Mouse (Mus musculus) Patski (cell line): ENCODE results near the gene Fut8. TPM values are rescaled to one million over a fixed set of nuclear protein-coding genes. Genes with fewer than 3 reads are reported as not detected.

ENCODE experiments used
- ATAC-seq: fragments of 100-300 bp; one replicate; pipeline ENCODE4 v1.8.0; 2021
- CTCF ChIA-PET: fragments of 350-600 bp; sonication (Branson Sonifier 250); formaldehyde crosslinking; loops from one replicate; lab custom pipeline; 2022; ENCODE audit warnings: inconsistent platforms; lab: Charles Lee
- POLR2A ChIA-PET: fragments of 350-600 bp; sonication (Branson Sonifier 250); formaldehyde crosslinking; loops from one replicate; lab custom pipeline; 2022; ENCODE audit warnings: antibody characterized with exemption, inconsistent platforms; lab: Charles Lee
- DNase-seq: peaks from one replicate; pipeline ENCODE4 v3.0.0-alpha.2; 2011; ENCODE audit warnings: low read depth, low spot score
- H3K27me3 ChIP-seq: fragments of 371-371 bp; one replicate; pipeline ENCODE4 v1.5.1; 2021
- CTCF ChIP-seq: fragments of 100-300 bp; IDR thresholded peaks from one replicate; pipeline ENCODE4 v1.5.1; 2021
- in situ Hi-C: fragments of 300-500 bp; cut with MboI; formaldehyde crosslinking; loops from 3 replicates; pipeline ENCODE4 v1.11.1; 2018; ENCODE audit warnings: low pct_unique_long_range_greater_than_20kb, mixed read lengths
- polyA plus RNA-seq: library from polyadenylated mRNA; unstranded; gene quantifications from one replicate; pipeline ENCODE4 v1.2.3, GENCODE M21; 2021

Fut8 gene
- polyA plus RNA-seq, 1 experiment from 2014 or later, result 62.2 TPM

DNA sequence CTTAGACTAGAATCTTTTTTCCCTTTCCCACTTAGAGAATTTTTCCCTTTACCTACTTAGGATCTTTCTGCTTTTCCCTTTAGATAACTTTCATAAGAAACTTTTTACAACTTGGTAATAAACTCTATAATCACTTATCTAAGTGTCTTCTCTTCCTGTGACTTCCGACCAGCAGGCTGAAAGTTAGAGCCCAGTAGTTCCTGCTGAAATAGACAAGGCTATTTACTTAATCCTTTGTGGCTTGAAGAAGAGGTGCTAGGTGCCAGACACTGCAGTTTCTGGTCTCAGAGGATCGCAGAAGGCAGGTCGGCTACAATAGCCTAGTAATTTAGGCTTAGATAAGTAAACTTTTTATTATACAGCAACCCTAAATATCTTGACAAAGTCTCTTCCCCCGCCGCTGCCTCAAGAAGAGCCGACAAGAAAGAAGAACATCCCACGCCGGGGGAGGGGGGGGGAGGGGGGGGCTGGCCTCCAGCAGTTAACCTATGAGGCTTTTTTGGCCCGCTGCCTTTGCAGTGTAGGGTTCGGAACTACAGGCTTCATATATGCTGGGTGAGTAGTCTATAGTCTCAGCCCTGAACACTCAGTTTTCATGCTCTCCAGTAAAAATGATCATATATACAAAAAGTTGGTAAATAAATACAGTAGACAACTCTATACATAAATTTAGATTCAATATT, 36.3 kb upstream of the Fut8 start:
- ChIA-PET POLR2A (interaction anchor here (0.7 kb wide), 1 partner anchor 129 kb away, joined by 3 read pairs; no protein-coding TSS in a partner anchor), CTCF (no interaction called here)
- in situ Hi-C loops, result no loop called here
- no peak for TF ChIP-seq CTCF
- ATAC-seq (no peak), DNase-seq (no peak)
- no peaks in the 10 kb centered on the region for H3K27me3 ChIP-seq

DNA sequence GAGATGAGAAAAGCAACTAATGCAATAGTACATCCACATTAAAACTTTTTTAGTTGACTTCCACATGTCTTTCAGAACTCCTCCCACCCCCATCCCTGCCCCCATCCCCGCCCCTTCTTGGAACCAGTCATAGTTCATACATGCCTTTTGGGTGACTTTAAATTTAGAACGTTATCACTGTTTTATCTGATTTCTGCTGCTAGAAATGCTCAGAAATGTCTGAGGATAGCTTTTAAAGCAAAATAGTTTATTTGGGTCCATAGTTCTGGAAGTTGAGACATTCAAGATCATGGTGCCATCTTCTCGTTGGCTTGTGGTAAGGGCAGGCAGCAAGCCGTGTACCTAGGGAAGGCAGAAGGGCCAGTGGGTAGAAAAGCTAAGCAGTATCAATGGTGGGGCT, 34.8 kb upstream of the Fut8 start:
- no peaks in the 10 kb centered on the region for H3K27me3 ChIP-seq
- in situ Hi-C loops, result no loop called here
- ATAC-seq (no peak), DNase-seq (no peak)
- CTCF ChIA-PET, result interaction anchor here (0.8 to 2.0 kb wide), 2 partner anchors 11 to 48 kb away, joined by 4 to 7 read pairs; no protein-coding TSS in a partner anchor
- TF ChIP-seq CTCF, result no peak
- POLR2A ChIA-PET, result interaction anchor here (0.6 to 1.0 kb wide), 3 partner anchors 59 to 870 kb away, joined by 3 to 7 read pairs (median 3); no protein-coding TSS in a partner anchor

DNA sequence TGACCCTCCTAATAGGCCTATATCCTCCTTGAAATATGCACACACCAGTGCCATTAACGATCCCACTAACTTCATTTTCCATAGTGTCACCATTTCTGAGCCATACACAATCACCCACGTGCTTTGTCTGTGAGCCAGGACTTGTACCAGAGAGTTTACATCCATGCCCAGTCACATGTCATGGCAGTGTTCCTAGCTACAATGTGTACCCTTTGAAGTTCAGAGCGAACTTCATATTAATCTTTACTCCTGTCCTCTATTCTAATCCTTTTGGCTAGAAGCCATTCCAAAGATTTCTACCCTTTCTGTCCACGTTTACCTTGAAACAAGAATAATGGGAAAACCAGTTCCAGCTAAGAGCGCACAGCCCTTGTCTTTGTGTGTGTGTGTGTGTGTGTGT, 31.1 kb upstream of the Fut8 start:
- no peak for TF ChIP-seq CTCF
- no peak for ATAC-seq
- in situ Hi-C loops, result no loop called here
- no peak for DNase-seq
- no peaks in the 10 kb centered on the region for H3K27me3 ChIP-seq
- ChIA-PET POLR2A (no interaction called here), CTCF (interaction anchor here (1.4 to 4.3 kb wide), 4 partner anchors 10 to 30 kb away, joined by 3 to 22 read pairs (median 6); no protein-coding TSS in a partner anchor)

DNA sequence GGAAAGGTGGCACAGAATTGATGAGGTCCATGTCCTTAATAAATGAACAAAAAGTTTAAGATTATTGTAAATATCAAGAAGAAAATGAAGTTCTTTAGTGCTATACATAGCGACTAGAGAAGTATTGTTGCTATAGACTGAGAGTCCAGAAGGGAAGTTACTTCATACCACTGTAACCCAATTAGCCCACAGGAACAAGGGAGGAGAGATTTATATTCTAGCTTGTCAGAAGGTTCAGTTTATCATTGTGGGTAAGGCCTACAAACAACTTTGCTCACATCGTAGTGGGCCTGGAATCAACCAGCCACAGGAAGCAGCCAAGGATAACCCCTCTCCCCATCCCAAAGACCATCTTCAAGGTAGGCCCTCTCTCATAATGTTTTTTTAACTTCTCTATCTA, 29.9 kb upstream of the Fut8 start:
- no peaks in the 10 kb centered on the region for H3K27me3 ChIP-seq
- in situ Hi-C loops, result no loop called here
- CTCF ChIA-PET, result interaction anchor here (1.5 to 4.3 kb wide), 3 partner anchors 11 to 26 kb away, joined by 4 to 22 read pairs (median 9); no protein-coding TSS in a partner anchor
- ATAC-seq, result no peak
- DNase-seq, result no peak
- POLR2A ChIA-PET, result no interaction called here
- TF ChIP-seq CTCF, result no peak

DNA sequence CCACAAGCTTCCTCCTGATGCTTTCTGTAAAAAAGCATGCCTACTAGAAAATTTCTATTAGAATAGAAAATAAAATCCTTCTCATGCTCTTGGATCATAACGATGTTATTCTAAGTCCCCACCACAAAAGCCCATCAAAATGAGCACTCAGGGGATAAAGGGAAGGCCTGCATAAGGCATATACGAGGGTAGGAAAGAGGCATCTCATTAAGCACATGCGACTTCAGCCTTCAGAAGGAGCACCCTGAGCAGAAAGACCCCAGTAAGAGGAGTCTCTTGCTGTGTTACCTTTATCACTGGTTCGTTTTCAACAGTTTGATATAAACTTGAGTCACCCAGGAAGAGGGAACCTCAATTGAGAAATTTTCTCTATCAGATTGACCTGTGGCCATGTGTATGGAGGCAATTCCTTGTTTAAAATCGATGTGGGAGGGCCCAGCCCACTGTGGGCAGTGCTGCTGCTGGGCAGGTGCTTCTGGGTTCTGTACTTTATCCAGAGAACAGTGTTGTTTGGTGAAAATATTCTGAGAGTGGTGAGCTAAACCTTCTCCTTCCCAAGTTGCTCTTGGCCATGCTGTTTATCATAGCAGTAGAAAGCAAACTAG, 29.2 kb upstream of the Fut8 start:
- ATAC-seq (no peak), DNase-seq (no peak)
- no peaks in the 10 kb centered on the region for H3K27me3 ChIP-seq
- TF ChIP-seq CTCF, result no peak
- in situ Hi-C loops, result no loop called here
- ChIA-PET CTCF (interaction anchor here (1.5 to 2.6 kb wide), 2 partner anchors 12 to 26 kb away, joined by 4 to 9 read pairs; no protein-coding TSS in a partner anchor), POLR2A (no interaction called here)

DNA sequence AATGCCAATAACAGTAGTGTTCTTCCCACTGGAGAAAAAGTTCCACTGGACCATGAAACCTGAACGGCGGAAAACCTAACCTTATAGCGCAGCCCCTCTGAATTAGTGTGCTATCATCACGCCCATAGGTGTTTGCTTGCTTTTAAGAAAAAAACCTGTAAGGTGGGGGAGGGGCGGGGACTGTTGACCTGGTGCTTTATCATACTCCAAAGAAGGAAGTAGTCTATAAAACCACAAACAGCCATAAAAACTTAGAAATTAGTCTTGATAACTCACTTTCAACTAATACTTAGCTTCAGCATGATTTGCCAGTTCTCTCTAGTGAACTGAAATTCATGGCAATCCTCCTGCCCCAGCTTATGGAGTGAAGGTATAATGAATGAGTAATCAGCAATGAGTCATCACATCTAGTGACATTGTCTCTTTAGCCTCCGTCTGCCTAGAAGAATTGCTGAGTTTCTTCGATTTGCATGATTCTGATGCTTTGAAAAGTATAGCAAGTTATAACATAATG, 26.2 kb upstream of the Fut8 start:
- ChIA-PET POLR2A (no interaction called here), CTCF (interaction anchor here (1.4 kb wide), 1 partner anchor 11 kb away, joined by 3 read pairs; no protein-coding TSS in a partner anchor)
- no peak for TF ChIP-seq CTCF
- ATAC-seq, result no peak
- no peaks in the 10 kb centered on the region for H3K27me3 ChIP-seq
- in situ Hi-C loops, result no loop called here
- no peak for DNase-seq

DNA sequence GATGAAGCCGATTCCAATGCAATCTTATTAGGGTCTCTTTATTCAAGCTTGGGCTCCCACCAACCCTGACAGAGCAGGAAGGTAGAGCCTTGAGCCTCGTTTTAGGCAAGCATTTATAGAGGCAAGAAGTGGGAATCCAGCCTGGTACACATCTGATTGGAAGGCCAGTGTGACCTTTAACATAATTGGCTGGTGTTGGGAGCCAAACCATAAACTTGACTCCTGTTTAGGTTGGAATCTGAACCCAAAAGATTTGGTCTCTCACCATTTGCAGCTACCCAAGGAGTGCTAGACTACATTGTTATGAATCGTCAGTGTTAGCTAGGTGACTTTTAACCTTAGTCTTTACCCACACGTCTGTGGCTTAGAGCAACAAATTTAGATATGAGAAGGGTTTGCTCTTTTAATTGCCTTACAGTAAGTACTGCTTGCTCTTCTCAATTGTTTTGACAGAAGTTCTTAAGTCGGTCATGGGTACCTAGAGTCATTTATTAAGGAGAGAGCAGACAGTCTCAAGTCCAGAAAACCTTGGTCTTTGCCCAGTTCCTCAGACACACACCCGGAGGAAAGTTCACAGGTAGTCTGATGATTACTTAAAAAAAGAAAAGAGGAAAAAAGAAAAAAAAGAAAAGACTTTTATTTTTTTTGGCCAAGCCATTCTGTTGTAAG, 23.9 kb upstream of the Fut8 start:
- DNase-seq (no peak), ATAC-seq (no peak)
- in situ Hi-C loops, result no loop called here
- CTCF ChIA-PET, result interaction anchor here (0.7 to 1.3 kb wide), 2 partner anchors 10 to 15 kb away, joined by 3 to 7 read pairs; no protein-coding TSS in a partner anchor
- H3K27me3 ChIP-seq, result no peaks in the 10 kb centered on the region
- POLR2A ChIA-PET, result no interaction called here
- TF ChIP-seq CTCF, result no peak

DNA sequence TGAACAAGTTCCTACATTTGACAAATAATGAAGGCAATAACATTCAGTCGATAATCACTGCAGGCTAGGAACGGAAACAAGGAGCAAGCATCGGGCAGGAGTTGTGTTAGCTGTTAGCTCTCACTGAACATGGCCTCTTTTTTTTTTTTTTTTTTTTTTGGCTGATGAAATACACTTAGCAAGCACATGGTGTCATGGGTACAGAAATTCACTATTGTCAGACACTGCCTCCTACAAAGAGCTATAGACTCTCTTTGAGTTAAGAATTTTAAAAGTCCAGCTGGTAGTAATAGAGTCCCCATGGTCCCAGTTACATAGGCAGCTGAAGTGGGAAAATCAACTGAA, 23.4 kb upstream of the Fut8 start:
- POLR2A ChIA-PET, result no interaction called here
- in situ Hi-C loops, result no loop called here
- no peak for ATAC-seq

DNA sequence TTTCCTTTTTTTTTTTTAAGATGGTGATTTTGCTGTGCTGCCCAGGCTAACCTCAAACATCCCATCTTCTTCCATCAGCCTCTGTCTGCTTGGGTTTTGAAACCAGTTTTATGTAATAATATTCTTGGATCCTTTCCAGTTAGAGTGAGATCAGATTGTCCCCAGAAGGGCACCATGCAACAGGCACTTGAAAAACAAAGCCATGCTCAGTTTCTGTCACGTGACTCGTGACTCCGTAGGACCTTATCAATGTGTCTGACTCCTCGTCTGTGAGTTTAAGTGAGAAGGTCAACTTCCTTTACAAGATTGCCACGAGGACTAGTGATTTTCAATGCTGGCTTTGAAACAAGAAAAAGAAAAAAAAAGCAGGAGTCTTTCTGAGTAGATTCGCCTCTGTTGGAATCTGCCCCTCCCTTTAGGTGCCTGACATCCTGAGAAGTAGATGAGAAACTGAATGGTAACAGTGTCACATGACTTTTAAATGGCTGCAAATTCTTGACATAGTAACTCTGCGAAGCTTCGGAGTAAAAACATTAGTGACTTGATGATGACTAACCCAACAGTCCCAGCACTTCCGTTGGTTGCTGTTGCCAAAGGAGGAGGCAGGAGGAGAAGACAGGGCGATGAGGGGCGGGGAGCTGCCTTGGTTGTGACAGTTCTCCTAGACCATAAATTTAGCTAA, 21.3 kb upstream of the Fut8 start:
- H3K27me3 ChIP-seq, result no peaks in the 10 kb centered on the region
- ChIA-PET POLR2A (no interaction called here), CTCF (interaction anchor here (1.1 to 1.4 kb wide), 3 partner anchors 18 to 164 kb away, joined by 3 read pairs; partner anchors contain the start of gene Fut8)
- in situ Hi-C loops, result no loop called here
- TF ChIP-seq CTCF, result no peak
- DNase-seq (no peak), ATAC-seq (peak; percentile 83)

More for the DNA sequence above, 23.4 kb upstream of the Fut8 start:
- no peak for TF ChIP-seq CTCF
- H3K27me3 ChIP-seq, result no peaks in the 10 kb centered on the region
- DNase-seq, result no peak
- CTCF ChIA-PET, result interaction anchor here (1.3 kb wide), 1 partner anchor 10 kb away, joined by 7 read pairs; no protein-coding TSS in a partner anchor

DNA sequence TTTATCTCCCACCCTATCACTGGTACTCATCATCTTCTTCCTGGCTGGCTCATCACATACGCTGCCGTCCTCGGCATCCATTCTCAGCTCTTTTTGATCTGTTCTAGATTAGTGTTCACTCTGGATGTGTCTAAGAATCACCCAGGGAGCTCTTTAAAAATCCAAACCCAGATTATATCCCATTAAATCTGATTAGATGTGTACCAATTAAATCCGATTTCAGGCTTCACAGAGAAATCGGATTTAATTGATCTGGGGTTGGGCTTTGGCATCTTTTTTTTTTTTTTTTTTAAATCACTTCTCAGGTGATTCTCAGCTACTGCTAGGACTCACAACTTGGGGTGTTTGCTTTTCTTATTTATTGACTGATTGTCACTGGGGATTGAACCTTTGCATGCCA, 17.3 kb upstream of the Fut8 start:
- no peak for DNase-seq
- no peak for ATAC-seq
- ChIA-PET CTCF (interaction anchor here (1.2 to 4.4 kb wide), 3 partner anchors 12 to 22 kb away, joined by 3 to 22 read pairs (median 4); no protein-coding TSS in a partner anchor), POLR2A (interaction anchor here (0.6 kb wide), 1 partner anchor 17 kb away, joined by 3 read pairs; the partner anchor contains the start of gene Fut8)
- TF ChIP-seq CTCF, result no peak
- in situ Hi-C loops, result no loop called here
- H3K27me3 ChIP-seq, result no peaks in the 10 kb centered on the region
